ENCODE assay signal across 28 mouse cellular contexts in the genomic region with DNA sequence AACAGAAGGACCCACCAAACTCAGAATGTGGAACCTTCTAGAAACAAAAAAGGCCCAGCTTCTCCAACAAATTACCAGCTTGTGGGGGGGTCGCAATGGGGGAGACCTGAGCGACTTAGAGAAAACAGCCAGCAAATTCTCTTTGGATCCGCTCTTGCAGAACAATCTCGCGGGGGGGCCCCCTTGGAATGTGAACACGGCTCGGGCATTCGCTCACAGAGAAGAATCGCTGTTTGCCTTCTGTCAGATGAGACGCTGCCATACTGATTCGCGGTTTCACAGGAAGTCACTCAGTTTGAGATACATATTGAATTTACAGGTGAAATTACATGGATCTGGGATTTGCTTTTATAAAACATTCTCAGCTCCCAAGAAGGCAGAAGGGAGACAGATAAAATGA.
DNase-seq lines count a peak whose midpoint lies in the region; ATAC-seq lines count a peak whose summit lies in the region.
"Had no signal": no experiment of that assay in that cellular context is flagged by ENCODE, and none has a peak within 500 bp of the region (broad histone marks: within the 10 kb centered on the region; RNA-seq: fewer than 3 reads in every experiment).

No protein-coding gene starts in this region.

- H3K36me3 ChIP-seq in forebrain, embryonic 13.5 days (ENCODE audit: poor library complexity, severe bottlenecking): no peaks in the 10 kb centered on the region
- no peaks in the 10 kb centered on the region for H3K36me3 ChIP-seq in forebrain, embryonic 11.5 days (ENCODE audit: control insufficient read depth, insufficient read depth, low read length)
- H3K36me3 ChIP-seq: heart, embryonic 10.5 days; heart, embryonic 15.5 days; hindbrain, embryonic 13.5 days; kidney, embryonic 15.5 days; limb, embryonic 10.5 days; limb, embryonic 15.5 days; midbrain, embryonic 13.5 days had no signal

- no peaks in the 10 kb centered on the region for H3K27me3 ChIP-seq in forebrain, embryonic 13.5 days
- H3K27me3 ChIP-seq in forebrain, embryonic 11.5 days (ENCODE audit: control insufficient read depth, insufficient read depth, low read length): no peaks in the 10 kb centered on the region
- H3K27me3 ChIP-seq: heart, embryonic 15.5 days; hindbrain, embryonic 13.5 days; kidney, embryonic 15.5 days; limb, embryonic 15.5 days; liver, embryonic 13.5 days; megakaryocyte, embryonic 14.5 days had no signal

- H3K9me3 ChIP-seq in forebrain, embryonic 13.5 days (replicated peaks): no peaks in the 10 kb centered on the region
- H3K9me3 ChIP-seq in forebrain, embryonic 11.5 days (ENCODE audit: control insufficient read depth, low read length): no peaks in the 10 kb centered on the region
- H3K9me3 ChIP-seq: heart, embryonic 10.5 days; heart, embryonic 15.5 days; hindbrain, embryonic 13.5 days; kidney, embryonic 15.5 days; limb, embryonic 10.5 days; limb, embryonic 15.5 days; liver, embryonic 13.5 days; megakaryocyte, embryonic 14.5 days; midbrain, embryonic 13.5 days had no signal

- H3K4me3 ChIP-seq in forebrain, embryonic 13.5 days: no peak overlapping the region
- no peak overlapping the region for H3K4me3 ChIP-seq in forebrain, embryonic 11.5 days (ENCODE audit: low read depth, low read length)
- H3K4me3 ChIP-seq: erythroblast, embryonic 14.5 days; heart, embryonic 10.5 days; heart, embryonic 15.5 days; hindbrain, embryonic 13.5 days; kidney, embryonic 15.5 days; limb, embryonic 10.5 days; limb, embryonic 15.5 days; liver, embryonic 13.5 days; megakaryocyte, embryonic 14.5 days; midbrain, embryonic 13.5 days had no signal

- 0 out of 2 replicates have a peak overlapping the region, but pooled peaks have one; percentile 19 for H3K27ac ChIP-seq in forebrain, embryonic 13.5 days
- no peak overlapping the region for H3K27ac ChIP-seq in forebrain, embryonic 11.5 days (ENCODE audit: low read depth, low read length)
- H3K27ac ChIP-seq: heart, embryonic 10.5 days; heart, embryonic 15.5 days; hindbrain, embryonic 13.5 days; kidney, embryonic 15.5 days; limb, embryonic 10.5 days; limb, embryonic 15.5 days; liver, embryonic 13.5 days; midbrain, embryonic 13.5 days had no signal

- ATAC-seq in forebrain, embryonic 13.5 days: no peak
- no peak for ATAC-seq in forebrain, embryonic 11.5 days (replicated peaks; ENCODE audit: low FRiP score)
- ATAC-seq: CD4-positive, CD25-positive, alpha-beta regulatory T cell, adult 4 months; intestine, postnatal 0 days; lung, postnatal 0 days; midbrain, embryonic 13.5 days had no signal

- DNase-seq in forebrain, embryonic 11.5 days (ENCODE audit: low spot score): no peak
- peak; percentile 46 for DNase-seq in kidney, postnatal 10 days
- DNase-seq in kidney, adult 8-10 months: no peak
- peak; percentile 48 to 51 for DNase-seq in right cerebral cortex, postnatal 10 days (ENCODE audit: low spot score in 2 of 2)
- DNase-seq in right cerebral cortex, postnatal 25 days: no peak
- no peak for DNase-seq in heart, postnatal 36 days
- DNase-seq: adrenal gland, postnatal 14 days; cerebellum, adult 2 months; cerebellum, postnatal 36 days; gastrocnemius, postnatal 14 days; kidney, postnatal 36 days; liver, embryonic 13.5 days; lung, adult 18-20 months; lung, postnatal 4 days; thymus, postnatal 4 days had no signal

- H3K4me1 ChIP-seq in forebrain, embryonic 13.5 days: peaks cover 19% of the 10 kb centered on the region
- no peaks in the 10 kb centered on the region for H3K4me1 ChIP-seq in forebrain, embryonic 11.5 days (replicated peaks; ENCODE audit: control insufficient read depth, insufficient read depth, low read length)
- H3K4me1 ChIP-seq: heart, embryonic 10.5 days; heart, embryonic 15.5 days; megakaryocyte, embryonic 14.5 days had no signal

- intact Hi-C loops in heart, postnatal 36 days (cut with DNase I): no loop called here

- no peak overlapping the region for H3K9ac ChIP-seq in forebrain, embryonic 13.5 days
- no peak overlapping the region for H3K9ac ChIP-seq in forebrain, embryonic 11.5 days (ENCODE audit: low read length)
- H3K9ac ChIP-seq: heart, embryonic 15.5 days; hindbrain, embryonic 13.5 days; kidney, embryonic 15.5 days; limb, embryonic 15.5 days; liver, embryonic 13.5 days; midbrain, embryonic 13.5 days had no signal

- H3K4me2 ChIP-seq in forebrain, embryonic 13.5 days: no peak overlapping the region
- no peak overlapping the region for H3K4me2 ChIP-seq in forebrain, embryonic 11.5 days (ENCODE audit: low read depth, low read length, severe bottlenecking)
- H3K4me2 ChIP-seq: heart, embryonic 15.5 days; hindbrain, embryonic 13.5 days; kidney, embryonic 15.5 days; limb, embryonic 15.5 days; liver, embryonic 13.5 days; midbrain, embryonic 13.5 days had no signal

- 66% methylated on average over 12 of the region's 12 CpGs for WGBS in forebrain, embryonic 13.5 days
- 68% methylated on average over 12 of the region's 12 CpGs for WGBS in forebrain, embryonic 11.5 days

Comparison
In these comparisons a context has a peak if more than half of its experiments do, and no peak if none do; other contexts are left out.
1. DNase-seq: peak in kidney, postnatal 10 days (single experiment) and right cerebral cortex, postnatal 10 days (2 of 2); none in forebrain, embryonic 11.5 days (single experiment), kidney, adult 8-10 months (0 of 2), right cerebral cortex, postnatal 25 days (single experiment) and heart, postnatal 36 days (0 of 2).